In genomic region chr13:72209518-72209917, GRCm38 (mm10) we compare ENCODE assay signal across 28 mouse cellular contexts.
DNase-seq lines count a peak whose midpoint lies in the region; ATAC-seq and TF ChIP-seq lines count a peak whose summit lies in the region.
"Had no signal": no experiment of that assay in that cellular context is flagged by ENCODE, and none has a peak within 500 bp of the region (broad histone marks: within the 10 kb centered on the region; RNA-seq: fewer than 3 reads in every experiment).

No protein-coding gene starts in this region.

- POLR2A ChIA-PET in Patski (lab: Charles Lee), result interaction anchor here (1.5 kb wide), 1 partner anchor 11 kb away, joined by 4 read pairs; no protein-coding TSS in a partner anchor

- no peak overlapping the region for H3K27ac ChIP-seq in heart, embryonic 10.5 days
- no peak overlapping the region for H3K27ac ChIP-seq in intestine, embryonic 16.5 days (ENCODE audit: low read length)
- H3K27ac ChIP-seq in forebrain, embryonic 11.5 days (ENCODE audit: low read depth, low read length), result no peak overlapping the region
- H3K27ac ChIP-seq: embryonic facial prominence, embryonic 10.5 days; embryonic facial prominence, embryonic 13.5 days; heart, adult 2 months; heart, embryonic 15.5 days; hindbrain, embryonic 13.5 days had no signal

- no peaks in the 10 kb centered on the region for H3K36me3 ChIP-seq in heart, embryonic 10.5 days
- no peaks in the 10 kb centered on the region for H3K36me3 ChIP-seq in intestine, embryonic 16.5 days (ENCODE audit: control insufficient read depth, insufficient read depth, low read length)
- H3K36me3 ChIP-seq in forebrain, embryonic 11.5 days (ENCODE audit: control insufficient read depth, insufficient read depth, low read length), result no peaks in the 10 kb centered on the region
- H3K36me3 ChIP-seq: embryonic facial prominence, embryonic 10.5 days; embryonic facial prominence, embryonic 13.5 days; G1E; heart, embryonic 15.5 days; hindbrain, embryonic 10.5 days; hindbrain, embryonic 13.5 days had no signal

- peak overlapping the region; percentile 36 for H3K4me2 ChIP-seq in intestine, embryonic 16.5 days (ENCODE audit: low read depth, low read length)
- no peak overlapping the region for H3K4me2 ChIP-seq in forebrain, embryonic 11.5 days (ENCODE audit: low read depth, low read length, severe bottlenecking)
- H3K4me2 ChIP-seq: embryonic facial prominence, embryonic 13.5 days; heart, embryonic 11.5 days; heart, embryonic 15.5 days; hindbrain, embryonic 13.5 days had no signal

- H3K27me3 ChIP-seq in heart, embryonic 10.5 days (ENCODE audit: insufficient read depth, poor library complexity, severe bottlenecking), result no peaks in the 10 kb centered on the region
- H3K27me3 ChIP-seq in Patski, result no peaks in the 10 kb centered on the region
- no peaks in the 10 kb centered on the region for H3K27me3 ChIP-seq in intestine, embryonic 16.5 days (replicated peaks; ENCODE audit: control insufficient read depth, insufficient read depth, low read length)
- no peaks in the 10 kb centered on the region for H3K27me3 ChIP-seq in forebrain, embryonic 11.5 days (ENCODE audit: control insufficient read depth, insufficient read depth, low read length)
- H3K27me3 ChIP-seq: CH12.LX; heart, embryonic 15.5 days had no signal

- intact Hi-C loops in heart, postnatal 36 days (cut with DNase I), result no loop called here

- H3K9me3 ChIP-seq in heart, embryonic 10.5 days, result no peaks in the 10 kb centered on the region
- H3K9me3 ChIP-seq in intestine, embryonic 16.5 days (ENCODE audit: control insufficient read depth, low read length), result no peaks in the 10 kb centered on the region
- no peaks in the 10 kb centered on the region for H3K9me3 ChIP-seq in forebrain, embryonic 11.5 days (ENCODE audit: control insufficient read depth, low read length)
- H3K9me3 ChIP-seq: embryonic facial prominence, embryonic 10.5 days; embryonic facial prominence, embryonic 13.5 days; heart, embryonic 15.5 days; hindbrain, embryonic 10.5 days; hindbrain, embryonic 13.5 days had no signal

- TF ChIP-seq CTCF in Patski (IDR thresholded peaks at IDR 0.05), result no peak

- WGBS in heart, embryonic 10.5 days, result 84% methylated on average over 5 of the region's 5 CpGs
- WGBS in intestine, embryonic 16.5 days, result 59% methylated on average over 5 of the region's 5 CpGs
- 89% methylated on average over 5 of the region's 5 CpGs for WGBS in forebrain, embryonic 11.5 days

- CTCF ChIA-PET in Patski (lab: Charles Lee), result interaction anchor here (1.2 to 3.8 kb wide), 2 partner anchors 9 to 11 kb away, joined by 3 to 20 read pairs; no protein-coding TSS in a partner anchor

- ATAC-seq in Patski, result peak; percentile 12
- no peak for ATAC-seq in intestine, embryonic 16.5 days
- ATAC-seq in forebrain, embryonic 11.5 days (replicated peaks; ENCODE audit: low FRiP score), result no peak
- ATAC-seq: forebrain, embryonic 14.5 days; forebrain, postnatal 0 days; hindbrain, embryonic 16.5 days had no signal

- H3K9ac ChIP-seq in intestine, embryonic 16.5 days (ENCODE audit: low read depth, low read length), result no peak overlapping the region
- H3K9ac ChIP-seq in forebrain, embryonic 11.5 days (ENCODE audit: low read length), result no peak overlapping the region
- H3K9ac ChIP-seq: embryonic facial prominence, embryonic 13.5 days; forebrain, postnatal 0 days; heart, embryonic 15.5 days; hindbrain, embryonic 13.5 days had no signal

- in situ Hi-C loops in Patski (cut with MboI; ENCODE audit: low pct_unique_long_range_greater_than_20kb), result loop anchor here (25.0 kb wide), 1 partner anchor 947 kb away; no protein-coding TSS in a partner anchor

- peaks cover 10% of the 10 kb centered on the region for H3K4me1 ChIP-seq in heart, embryonic 10.5 days
- H3K4me1 ChIP-seq in intestine, embryonic 16.5 days (ENCODE audit: control insufficient read depth, insufficient read depth, low read length), result 0 out of 2 replicates have a peak, but pooled peaks cover 6% of the 10 kb centered on the region
- no peaks in the 10 kb centered on the region; the same call in 1 of the 2 replicates for H3K4me1 ChIP-seq in forebrain, embryonic 11.5 days (replicated peaks; ENCODE audit: control insufficient read depth, insufficient read depth, low read length)
- H3K4me1 ChIP-seq: embryonic facial prominence, embryonic 13.5 days had no signal

- peak; percentile 55 for DNase-seq in heart, embryonic 10.5 days (ENCODE audit: low spot score)
- DNase-seq in heart, postnatal 36 days, result no peak
- DNase-seq in Patski (ENCODE audit: low read depth, low spot score), result no peak
- DNase-seq in forebrain, embryonic 11.5 days (ENCODE audit: low spot score), result no peak
- no peak for DNase-seq in embryo, embryonic 10 days (ENCODE audit: low spot score)
- DNase-seq: adrenal gland, adult 2 months; B cell, adult 2 months; cerebellum, adult 11 months; cerebellum, adult 2 months; cerebellum, adult 9-11 months; cerebellum, postnatal 25 days; forebrain, postnatal 0 days; gastrocnemius, postnatal 25 days; heart, adult 2 months; kidney, adult 11 months; kidney, adult 8-10 months had no signal

- H3K4me3 ChIP-seq in heart, embryonic 10.5 days, result no peak overlapping the region
- H3K4me3 ChIP-seq in intestine, embryonic 16.5 days (ENCODE audit: low read length), result no peak overlapping the region
- no peak overlapping the region for H3K4me3 ChIP-seq in forebrain, embryonic 11.5 days (ENCODE audit: low read depth, low read length)
- H3K4me3 ChIP-seq: embryonic facial prominence, embryonic 10.5 days; embryonic facial prominence, embryonic 13.5 days; erythroblast, embryonic 14.5 days; heart, adult 2 months; heart, embryonic 15.5 days; hindbrain, embryonic 10.5 days; hindbrain, embryonic 13.5 days had no signal
